Mouse (Mus musculus) ES-E14 (cell line): ENCODE data around the gene Hprt.

Experiments
- CHD2 ChIP-seq: IDR thresholded peaks from 2 replicates; pipeline ENCODE4 v1.6.1; 2014; ENCODE audit warnings: mild to moderate bottlenecking, low read depth, low read length, inconsistent platforms
- HCFC1 ChIP-seq: IDR thresholded peaks from 2 replicates; pipeline ENCODE4 v1.6.1; 2012; ENCODE audit warnings: low read length, inconsistent platforms, borderline replicate concordance; ENCODE audit not compliant: insufficient read depth
- MAFK ChIP-seq: IDR thresholded peaks from 2 replicates; pipeline ENCODE4 v1.6.1; 2014; ENCODE audit warnings: mild to moderate bottlenecking, low read depth, low read length, inconsistent platforms; ENCODE audit not compliant: insufficient read depth
- ZC3H11A ChIP-seq: IDR thresholded peaks from 2 replicates; pipeline ENCODE4 v1.6.1; 2012; ENCODE audit warnings: low read depth, mild to moderate bottlenecking, inconsistent platforms, low read length, borderline replicate concordance
- ZNF384 ChIP-seq: IDR thresholded peaks from 2 replicates; pipeline ENCODE4 v1.6.1; 2012; ENCODE audit warnings: low read depth, low read length, inconsistent platforms

DNA sequence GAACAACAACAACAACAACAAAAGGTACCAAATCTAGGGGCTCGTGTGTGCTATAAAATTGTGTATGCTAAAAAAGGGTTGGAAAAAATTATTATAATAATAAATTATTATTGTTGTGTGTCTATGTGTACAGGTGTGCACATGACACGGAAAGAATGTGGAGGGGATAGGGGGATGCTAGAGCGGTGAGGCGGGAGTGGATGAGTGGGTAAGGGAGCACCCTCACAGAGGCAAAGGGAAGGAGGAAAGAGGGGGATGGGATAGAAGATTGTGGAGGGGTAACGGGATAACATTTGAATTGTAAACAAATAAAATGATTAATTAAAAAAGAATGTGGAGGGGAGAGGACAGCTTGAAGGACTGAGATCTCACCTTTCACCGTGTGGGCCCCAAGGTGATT lies 52.2 kb downstream of the Hprt start:
- TF ChIP-seq CHD2 (no peak), MAFK (no peak), ZNF384 (no peak), HCFC1 (no peak), ZC3H11A (no peak)
